Mouse (Mus musculus): ENCODE data around the gene Kif5a. TPM values are rescaled to one million over a fixed set of nuclear protein-coding genes. Genes with fewer than 3 reads are reported as not detected.

The Kif5a gene
- polyA plus RNA-seq, 1 experiment from 2014 or later, result 0.11 TPM

GRCm38 (mm10) chr10:127269884-127270283 lies 6.7 kb upstream of the Kif5a start:
- Histone ChIP-seq H3K4me1 (ENCODE audit: control insufficient read depth, low read depth, low read length) (peaks cover 30% of the 10 kb centered on the region), H3K4me2 (ENCODE audit: low read depth, low read length) (no peak overlapping the region), H3K36me3 (ENCODE audit: control insufficient read depth, insufficient read depth) (peaks cover 6% of the 10 kb centered on the region; the same call in 1 of the 2 replicates), H3K27ac (ENCODE audit: low read length) (no peak overlapping the region), H3K9me3 (replicated peaks; ENCODE audit: control insufficient read depth, low read length) (no peaks in the 10 kb centered on the region), H3K27me3 (ENCODE audit: control insufficient read depth, insufficient read depth, low read depth, low read length) (no peaks in the 10 kb centered on the region; the same call in 1 of the 2 replicates), H3K9ac (ENCODE audit: low read depth, low read length) (no peak overlapping the region), H3K4me3 (ENCODE audit: low read depth, low read length) (no peak overlapping the region)
- ATAC-seq (ENCODE audit: low read depth), result no peak
- WGBS (ENCODE audit: insufficient replicate concordance), result 56% methylated on average over 4 of the region's 4 CpGs

DNA sequence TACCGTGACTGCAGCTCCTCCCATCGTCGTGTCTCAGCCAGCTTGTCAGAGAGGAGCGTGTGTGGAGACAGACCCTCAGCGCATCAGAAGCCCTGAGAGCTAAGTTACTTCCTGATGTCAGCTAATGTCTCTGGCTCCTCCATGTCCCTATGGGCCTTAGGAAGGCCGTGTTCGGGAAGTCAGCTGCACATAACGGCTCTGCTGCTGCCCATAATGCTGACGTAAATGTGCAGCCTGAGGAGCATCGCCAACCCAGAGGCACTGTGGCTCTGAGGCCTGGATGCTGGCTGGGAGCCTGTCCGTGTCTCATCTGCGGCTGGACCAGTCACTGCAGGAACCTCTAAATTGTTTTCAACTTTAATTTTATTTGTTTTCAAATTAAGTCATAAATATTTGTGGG lies 5.9 kb upstream of the Kif5a start:
- Histone ChIP-seq H3K4me3 (ENCODE audit: low read depth, low read length) (no peak overlapping the region), H3K9me3 (replicated peaks; ENCODE audit: control insufficient read depth, low read length) (no peaks in the 10 kb centered on the region), H3K4me2 (ENCODE audit: low read depth, low read length) (no peak overlapping the region), H3K4me1 (ENCODE audit: control insufficient read depth, low read depth, low read length) (peaks cover 26% of the 10 kb centered on the region), H3K9ac (ENCODE audit: low read depth, low read length) (no peak overlapping the region), H3K36me3 (ENCODE audit: control insufficient read depth, insufficient read depth) (peaks cover 3% of the 10 kb centered on the region; the same call in 1 of the 2 replicates), H3K27me3 (ENCODE audit: control insufficient read depth, insufficient read depth, low read depth, low read length) (peaks cover 1% of the 10 kb centered on the region; the same call in 1 of the 2 replicates), H3K27ac (ENCODE audit: low read length) (peak overlapping the region; percentile 11; the same call in 1 of the 2 replicates)
- WGBS (ENCODE audit: insufficient replicate concordance), result 84% methylated on average over 12 of the region's 12 CpGs
- ATAC-seq (ENCODE audit: low read depth), result no peak

GRCm38 (mm10) chr10:127268401-127268800 lies 5.3 kb upstream of the Kif5a start:
- H3K27ac ChIP-seq (ENCODE audit: low read length), result peak overlapping the region; percentile 11; the same call in 1 of the 2 replicates
- no peak overlapping the region for H3K4me3 ChIP-seq (ENCODE audit: low read depth, low read length)
- peaks cover 22% of the 10 kb centered on the region for H3K4me1 ChIP-seq (ENCODE audit: control insufficient read depth, low read depth, low read length)
- no peak overlapping the region for H3K9ac ChIP-seq (ENCODE audit: low read depth, low read length)
- peaks cover 3% of the 10 kb centered on the region for H3K27me3 ChIP-seq (ENCODE audit: control insufficient read depth, insufficient read depth, low read depth, low read length)
- ATAC-seq (ENCODE audit: low read depth), result no peak
- 60% methylated on average over 5 of the region's 5 CpGs for WGBS (ENCODE audit: insufficient replicate concordance)
- no peak overlapping the region for H3K4me2 ChIP-seq (ENCODE audit: low read depth, low read length)
- H3K36me3 ChIP-seq (ENCODE audit: control insufficient read depth, insufficient read depth), result peaks cover 3% of the 10 kb centered on the region; the same call in 1 of the 2 replicates
- no peaks in the 10 kb centered on the region for H3K9me3 ChIP-seq (replicated peaks; ENCODE audit: control insufficient read depth, low read length)

DNA sequence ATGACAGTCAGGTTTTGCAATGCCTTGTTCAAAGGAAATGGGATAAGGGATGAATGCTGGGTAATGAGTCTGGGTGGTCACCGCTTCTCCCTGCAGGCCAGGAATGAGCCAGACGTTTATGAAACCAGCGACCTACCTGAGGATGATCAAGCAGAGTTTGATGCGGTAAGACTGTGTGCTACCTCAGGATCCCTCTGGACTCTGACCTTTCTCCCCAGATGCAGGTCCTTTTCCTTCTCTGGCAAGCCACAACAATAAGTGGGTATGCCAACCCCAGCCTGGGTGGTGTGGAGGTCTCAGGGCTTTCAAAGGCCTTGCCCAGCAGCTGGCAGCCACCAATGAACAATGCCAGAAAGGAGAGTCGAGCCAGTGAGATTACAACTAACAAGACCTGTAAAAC lies 4.2 kb upstream of the Kif5a start:
- peaks cover 24% of the 10 kb centered on the region for H3K4me1 ChIP-seq (ENCODE audit: control insufficient read depth, low read depth, low read length)
- WGBS (ENCODE audit: insufficient replicate concordance), result 62% methylated on average over 5 of the region's 5 CpGs
- H3K9ac ChIP-seq (ENCODE audit: low read depth, low read length), result peak overlapping the region; percentile 100; the same call in 1 of the 2 replicates
- peak overlapping the region; percentile 88 for H3K4me3 ChIP-seq (ENCODE audit: low read depth, low read length)
- peak overlapping the region; percentile 85 for H3K4me2 ChIP-seq (ENCODE audit: low read depth, low read length)
- ATAC-seq (ENCODE audit: low read depth), result no peak
- no peaks in the 10 kb centered on the region for H3K9me3 ChIP-seq (replicated peaks; ENCODE audit: control insufficient read depth, low read length)
- H3K27ac ChIP-seq (ENCODE audit: low read length), result no peak overlapping the region
- H3K27me3 ChIP-seq (ENCODE audit: control insufficient read depth, insufficient read depth, low read depth, low read length), result peaks cover 14% of the 10 kb centered on the region
- H3K36me3 ChIP-seq (ENCODE audit: control insufficient read depth, insufficient read depth), result peaks cover 3% of the 10 kb centered on the region; the same call in 1 of the 2 replicates

DNA sequence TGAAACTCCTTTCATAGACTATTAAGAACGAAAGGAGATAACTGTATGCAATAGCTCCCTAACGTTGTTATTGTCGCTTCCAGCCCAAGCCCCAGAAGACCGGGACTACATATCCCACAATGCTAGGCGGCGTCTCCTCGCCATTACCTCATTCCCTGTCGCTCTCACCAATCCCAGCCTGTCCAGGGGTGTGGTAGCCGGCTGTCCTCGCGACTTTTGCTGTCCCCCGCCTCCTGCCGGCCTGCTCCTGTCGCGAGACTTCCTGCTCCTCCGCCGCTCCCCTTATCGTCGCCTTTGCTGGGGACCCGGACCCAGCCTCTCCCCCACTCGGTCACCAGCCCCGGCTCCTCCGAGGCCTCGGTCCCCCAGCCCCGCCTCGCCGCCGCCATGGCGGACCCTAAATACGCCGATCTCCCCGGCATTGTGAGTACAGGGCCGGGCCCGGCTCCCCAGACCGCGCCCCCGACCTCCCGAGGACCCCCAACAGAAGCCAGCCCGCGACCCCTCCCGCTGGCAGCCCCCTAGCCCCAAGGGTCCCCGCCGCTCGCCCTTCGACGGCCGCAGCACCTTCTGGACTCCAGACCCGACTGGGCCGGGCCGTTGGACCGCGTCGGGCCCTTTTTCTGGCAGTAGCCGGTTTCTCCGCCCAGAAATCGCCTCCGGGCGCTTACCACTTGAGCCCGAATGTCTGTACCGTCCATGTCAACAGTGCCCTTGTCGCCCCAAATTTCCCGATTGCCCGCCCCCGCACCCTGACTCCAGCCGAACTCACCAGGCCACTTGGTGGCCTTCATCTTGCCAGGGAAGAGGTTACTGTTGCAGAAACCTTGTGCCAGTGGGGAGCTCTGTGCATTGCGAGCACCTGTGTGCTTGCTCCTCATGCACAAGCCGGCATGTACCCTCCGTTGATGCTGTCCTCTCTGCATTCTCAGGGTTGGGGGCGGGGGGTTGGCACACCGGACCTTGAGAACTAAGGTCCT lies 3.3 kb upstream of the Kif5a start, which contains the start of gene Dctn2:
Gene Dctn2, plus strand, starts transcription at position 257 of the 980 bp plus-strand sequence.
- WGBS (ENCODE audit: insufficient replicate concordance), result under 1% methylated on average over 69 of the region's 70 CpGs
- no peaks in the 10 kb centered on the region for H3K9me3 ChIP-seq (replicated peaks; ENCODE audit: control insufficient read depth, low read length)
- ATAC-seq (ENCODE audit: low read depth), result peak; percentile 99
- H3K27me3 ChIP-seq (ENCODE audit: control insufficient read depth, insufficient read depth, low read depth, low read length), result peaks cover 22% of the 10 kb centered on the region
- H3K4me2 ChIP-seq (ENCODE audit: low read depth, low read length), result peak within 1 kb of the TSS; percentile 85
- peaks cover 3% of the 10 kb centered on the region; the same call in 1 of the 2 replicates for H3K36me3 ChIP-seq (ENCODE audit: control insufficient read depth, insufficient read depth)
- peak within 1 kb of the TSS; percentile 91 for H3K27ac ChIP-seq (ENCODE audit: low read length)
- H3K9ac ChIP-seq (ENCODE audit: low read depth, low read length), result peak within 1 kb of the TSS; percentile 100
- peaks cover 24% of the 10 kb centered on the region for H3K4me1 ChIP-seq (ENCODE audit: control insufficient read depth, low read depth, low read length)
- peak within 1 kb of the TSS; percentile 88 for H3K4me3 ChIP-seq (ENCODE audit: low read depth, low read length)

- H3K27ac ChIP-seq (ENCODE audit: low read length), result 0 out of 2 replicates have a peak overlapping the region, but pooled peaks have one; percentile 6
- H3K36me3 ChIP-seq (ENCODE audit: control insufficient read depth, insufficient read depth), result peaks cover 3% of the 10 kb centered on the region; the same call in 1 of the 2 replicates
- H3K9ac ChIP-seq (ENCODE audit: low read depth, low read length), result peak overlapping the region; percentile 4; the same call in 1 of the 2 replicates
- peaks cover 28% of the 10 kb centered on the region for H3K27me3 ChIP-seq (ENCODE audit: control insufficient read depth, insufficient read depth, low read depth, low read length)
- H3K9me3 ChIP-seq (replicated peaks; ENCODE audit: control insufficient read depth, low read length), result no peaks in the 10 kb centered on the region
- H3K4me1 ChIP-seq (ENCODE audit: control insufficient read depth, low read depth, low read length), result peaks cover 24% of the 10 kb centered on the region
- WGBS (ENCODE audit: insufficient replicate concordance), result 27% methylated on average over 4 of the region's 4 CpGs
- ATAC-seq (ENCODE audit: low read depth), result peak; percentile 45
- H3K4me2 ChIP-seq (ENCODE audit: low read depth, low read length), result peak overlapping the region; percentile 41
- peak overlapping the region; percentile 88 for H3K4me3 ChIP-seq (ENCODE audit: low read depth, low read length)
These were observed 2.6 kb upstream of the Kif5a start for GRCm38 (mm10) chr10:127265727-127266111.

DNA sequence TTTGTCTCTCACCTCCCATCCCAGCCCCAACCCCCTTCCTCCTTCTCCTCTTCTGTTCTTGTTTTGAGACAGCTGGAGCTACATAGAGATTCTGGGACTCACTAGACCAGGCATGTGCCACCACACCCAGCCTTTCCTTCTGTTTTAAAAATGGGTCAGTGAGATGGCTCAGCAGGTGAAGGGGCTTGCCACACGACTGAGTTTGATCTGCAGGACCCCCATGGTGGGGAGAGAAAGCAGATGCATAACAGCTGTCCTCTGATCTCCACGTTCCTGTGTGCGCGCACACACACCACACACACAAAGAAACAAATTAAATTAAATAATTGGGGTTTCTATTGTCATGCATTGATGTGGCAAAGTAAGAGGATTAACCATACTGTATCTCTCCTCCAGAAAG lies 1.8 kb upstream of the Kif5a start:
- Histone ChIP-seq H3K9ac (ENCODE audit: low read depth, low read length) (no peak overlapping the region), H3K36me3 (ENCODE audit: control insufficient read depth, insufficient read depth) (peaks cover 3% of the 10 kb centered on the region; the same call in 1 of the 2 replicates), H3K4me2 (ENCODE audit: low read depth, low read length) (no peak overlapping the region), H3K4me1 (ENCODE audit: control insufficient read depth, low read depth, low read length) (peaks cover 23% of the 10 kb centered on the region), H3K27me3 (ENCODE audit: control insufficient read depth, insufficient read depth, low read depth, low read length) (peaks cover 28% of the 10 kb centered on the region), H3K4me3 (ENCODE audit: low read depth, low read length) (no peak overlapping the region), H3K9me3 (replicated peaks; ENCODE audit: control insufficient read depth, low read length) (no peaks in the 10 kb centered on the region), H3K27ac (ENCODE audit: low read length) (no peak overlapping the region)
- WGBS (ENCODE audit: insufficient replicate concordance), result 68% methylated on average over 4 of the region's 4 CpGs
- no peak for ATAC-seq (ENCODE audit: low read depth)

DNA sequence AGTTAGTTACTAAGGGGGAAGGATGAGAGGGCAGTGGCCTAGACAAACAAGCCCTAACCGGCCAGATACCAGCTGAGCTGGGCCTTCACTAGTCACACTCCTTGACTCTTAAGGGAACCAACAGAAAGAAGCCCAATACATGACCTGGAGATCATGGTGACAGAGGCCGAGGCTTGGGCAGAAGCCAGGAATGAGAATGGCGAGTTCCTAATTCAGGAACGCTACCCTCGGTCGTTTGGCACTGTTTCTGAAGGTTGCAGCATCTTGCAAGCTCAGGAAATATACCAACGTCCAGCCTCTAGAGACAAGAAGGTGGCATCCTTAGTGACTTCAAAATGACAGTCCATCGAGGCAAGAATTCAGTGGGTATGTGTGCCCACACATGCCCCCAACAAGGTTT lies 1.2 kb upstream of the Kif5a start:
- Histone ChIP-seq H3K4me3 (ENCODE audit: low read depth, low read length) (no peak overlapping the region), H3K4me1 (ENCODE audit: control insufficient read depth, low read depth, low read length) (peaks cover 21% of the 10 kb centered on the region), H3K36me3 (ENCODE audit: control insufficient read depth, insufficient read depth) (peaks cover 3% of the 10 kb centered on the region; the same call in 1 of the 2 replicates), H3K27ac (ENCODE audit: low read length) (no peak overlapping the region), H3K27me3 (ENCODE audit: control insufficient read depth, insufficient read depth, low read depth, low read length) (peaks cover 28% of the 10 kb centered on the region), H3K9ac (ENCODE audit: low read depth, low read length) (no peak overlapping the region), H3K9me3 (replicated peaks; ENCODE audit: control insufficient read depth, low read length) (no peaks in the 10 kb centered on the region), H3K4me2 (ENCODE audit: low read depth, low read length) (no peak overlapping the region)
- no peak for ATAC-seq (ENCODE audit: low read depth)
- WGBS (ENCODE audit: insufficient replicate concordance), result 69% methylated on average over 8 of the region's 8 CpGs
